Mouse (Mus musculus): Measurements from ENCODE around the gene Slc16a1. TPM values are rescaled to one million over a fixed set of nuclear protein-coding genes. Genes with fewer than 3 reads are reported as not detected.
A peak's percentile ranks its signal among the peaks of the same experiment; 100 is the strongest.

Slc16a1 gene
- polyA plus RNA-seq, 1 experiment from 2014 or later: 31.9 TPM

DNA sequence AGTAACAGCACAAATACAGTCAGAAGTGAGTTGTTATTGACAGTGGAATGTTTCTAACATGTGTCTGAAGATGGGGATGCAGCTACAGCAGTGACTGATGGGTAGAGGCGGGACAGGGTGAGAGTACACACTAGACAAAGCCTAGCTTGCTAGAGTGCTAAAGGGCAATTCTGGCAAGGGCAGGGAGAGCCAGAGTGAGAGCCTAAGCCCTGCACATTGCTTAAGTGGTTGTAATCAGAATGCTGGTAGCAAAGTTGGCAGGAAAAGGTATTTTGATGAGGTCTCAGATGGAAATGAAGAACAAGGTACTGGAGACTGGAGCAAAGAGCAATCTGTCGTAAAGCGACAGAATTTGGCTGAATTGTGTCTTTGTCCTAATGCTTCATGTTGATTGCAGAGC, 26.5 kb upstream of the Slc16a1 start:
- no peak overlapping the region for H3K4me2 ChIP-seq
- DNase-seq (ENCODE audit: low spot score, missing footprints) (peak; percentile 64), ATAC-seq (ENCODE audit: low FRiP score) (no peak)
- H3K9ac ChIP-seq (ENCODE audit: low read length): no peak overlapping the region
- H3K4me3 ChIP-seq (ENCODE audit: low read depth, low read length): no peak overlapping the region
- H3K9me3 ChIP-seq (ENCODE audit: control insufficient read depth, low read length): no peaks in the 10 kb centered on the region
- no peaks in the 10 kb centered on the region for H3K4me1 ChIP-seq (ENCODE audit: control insufficient read depth, insufficient read depth, low read length)
- no peaks in the 10 kb centered on the region for H3K36me3 ChIP-seq (ENCODE audit: control insufficient read depth, insufficient read depth, low read length)
- no peaks in the 10 kb centered on the region for H3K27me3 ChIP-seq (ENCODE audit: control insufficient read depth, insufficient read depth, low read length)
- WGBS: 95% methylated on average over 3 of the region's 3 CpGs
- no peak overlapping the region for H3K27ac ChIP-seq (ENCODE audit: low read depth, low read length)

DNA sequence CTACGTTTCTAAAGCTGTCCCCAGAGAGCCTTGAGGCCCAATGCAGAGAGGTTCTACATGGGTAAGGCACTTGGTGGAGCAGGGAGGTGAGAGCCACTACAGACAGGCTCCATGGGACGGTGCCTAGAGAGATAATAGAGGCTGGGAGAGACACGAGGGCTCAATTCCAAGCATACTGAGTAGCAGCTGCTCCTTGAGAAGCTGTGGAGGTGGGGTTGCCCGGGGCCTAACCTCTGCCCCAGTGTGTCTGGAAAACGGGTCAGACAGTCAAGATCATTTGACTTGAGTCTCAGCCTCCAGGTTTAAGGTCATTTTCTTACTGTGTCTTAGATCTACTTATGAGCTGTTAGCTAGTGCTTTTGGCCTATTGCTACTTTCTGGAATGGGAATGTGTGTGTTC, 25.4 kb upstream of the Slc16a1 start:
- Histone ChIP-seq H3K36me3 (ENCODE audit: control insufficient read depth, insufficient read depth, low read length) (no peaks in the 10 kb centered on the region), H3K27me3 (ENCODE audit: control insufficient read depth, insufficient read depth, low read length) (no peaks in the 10 kb centered on the region), H3K4me2 (no peak overlapping the region), H3K4me1 (ENCODE audit: control insufficient read depth, insufficient read depth, low read length) (no peaks in the 10 kb centered on the region), H3K27ac (ENCODE audit: low read depth, low read length) (no peak overlapping the region), H3K4me3 (ENCODE audit: low read depth, low read length) (no peak overlapping the region), H3K9me3 (ENCODE audit: control insufficient read depth, low read length) (no peaks in the 10 kb centered on the region), H3K9ac (ENCODE audit: low read length) (no peak overlapping the region)
- WGBS: 72% methylated on average over 5 of the region's 5 CpGs
- peak; percentile 10 for DNase-seq (ENCODE audit: low spot score, missing footprints)
- no peak for ATAC-seq (ENCODE audit: low FRiP score)

DNA sequence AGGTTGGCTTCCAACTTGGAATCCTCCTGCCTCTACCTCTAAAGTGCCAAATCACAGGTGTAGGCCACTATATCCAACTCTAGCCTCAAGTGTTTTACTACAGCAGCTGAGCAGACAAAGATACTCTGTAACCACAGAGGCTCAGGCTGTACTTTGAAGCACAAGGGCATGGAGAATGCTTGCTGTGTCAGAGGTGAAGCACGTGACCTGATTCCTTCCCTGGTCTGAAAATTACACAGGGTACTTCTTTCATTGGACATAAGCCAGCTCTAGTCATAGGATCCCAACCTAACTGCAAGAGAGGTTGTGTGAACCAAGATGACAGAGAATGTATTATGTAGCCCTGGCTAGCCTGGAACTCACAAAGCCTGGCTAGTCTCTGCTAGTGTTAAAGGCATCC, 24.4 kb upstream of the Slc16a1 start:
- 83% methylated on average over 1 of the region's 1 CpGs for WGBS
- Histone ChIP-seq H3K9ac (ENCODE audit: low read length) (no peak overlapping the region), H3K27me3 (ENCODE audit: control insufficient read depth, insufficient read depth, low read length) (no peaks in the 10 kb centered on the region), H3K4me3 (ENCODE audit: low read depth, low read length) (no peak overlapping the region), H3K4me1 (ENCODE audit: control insufficient read depth, insufficient read depth, low read length) (no peaks in the 10 kb centered on the region), H3K4me2 (no peak overlapping the region), H3K27ac (ENCODE audit: low read depth, low read length) (no peak overlapping the region), H3K9me3 (ENCODE audit: control insufficient read depth, low read length) (no peaks in the 10 kb centered on the region), H3K36me3 (ENCODE audit: control insufficient read depth, insufficient read depth, low read length) (no peaks in the 10 kb centered on the region)
- DNase-seq (ENCODE audit: low spot score, missing footprints): peak; percentile 21
- no peak for ATAC-seq (ENCODE audit: low FRiP score)

GRCm38 (mm10) chr3:104615216-104615615, 23.3 kb upstream of the Slc16a1 start:
- Histone ChIP-seq H3K4me1 (ENCODE audit: control insufficient read depth, insufficient read depth, low read length) (no peaks in the 10 kb centered on the region), H3K27me3 (ENCODE audit: control insufficient read depth, insufficient read depth, low read length) (no peaks in the 10 kb centered on the region), H3K4me2 (no peak overlapping the region), H3K9ac (ENCODE audit: low read length) (no peak overlapping the region), H3K4me3 (ENCODE audit: low read depth, low read length) (no peak overlapping the region), H3K27ac (ENCODE audit: low read depth, low read length) (no peak overlapping the region), H3K9me3 (ENCODE audit: control insufficient read depth, low read length) (no peaks in the 10 kb centered on the region), H3K36me3 (ENCODE audit: control insufficient read depth, insufficient read depth, low read length) (no peaks in the 10 kb centered on the region)
- no peak for DNase-seq (ENCODE audit: low spot score, missing footprints)
- WGBS: 75% methylated on average over 2 of the region's 2 CpGs
- ATAC-seq (ENCODE audit: low FRiP score): no peak

DNA sequence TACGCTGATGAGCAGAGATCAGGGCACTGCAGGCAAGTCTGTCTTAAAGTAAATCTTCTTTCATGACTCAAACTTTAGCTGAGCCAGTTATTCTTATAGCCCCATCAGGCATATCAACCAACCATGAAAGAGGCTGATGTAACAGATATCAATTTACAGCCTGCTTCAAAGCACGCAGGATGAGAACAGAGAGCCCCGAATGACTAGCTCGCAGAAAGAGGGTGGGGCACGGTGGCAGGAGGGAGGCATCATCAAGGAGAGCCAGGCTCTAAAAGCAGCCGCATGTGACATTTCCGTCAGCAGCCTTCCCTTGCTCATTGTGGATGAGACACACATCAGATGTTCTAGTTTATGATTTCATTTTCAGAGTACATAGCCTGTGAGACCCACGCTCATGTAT, 22.3 kb upstream of the Slc16a1 start:
- Histone ChIP-seq H3K36me3 (ENCODE audit: control insufficient read depth, insufficient read depth, low read length) (no peaks in the 10 kb centered on the region), H3K4me3 (ENCODE audit: low read depth, low read length) (no peak overlapping the region), H3K27me3 (ENCODE audit: control insufficient read depth, insufficient read depth, low read length) (no peaks in the 10 kb centered on the region), H3K27ac (ENCODE audit: low read depth, low read length) (no peak overlapping the region), H3K9me3 (ENCODE audit: control insufficient read depth, low read length) (no peaks in the 10 kb centered on the region), H3K9ac (ENCODE audit: low read length) (no peak overlapping the region), H3K4me1 (ENCODE audit: control insufficient read depth, insufficient read depth, low read length) (no peaks in the 10 kb centered on the region), H3K4me2 (no peak overlapping the region)
- WGBS: 64% methylated on average over 8 of the region's 8 CpGs
- peak; percentile 26 for DNase-seq (ENCODE audit: low spot score, missing footprints)
- no peak for ATAC-seq (ENCODE audit: low FRiP score)

DNA sequence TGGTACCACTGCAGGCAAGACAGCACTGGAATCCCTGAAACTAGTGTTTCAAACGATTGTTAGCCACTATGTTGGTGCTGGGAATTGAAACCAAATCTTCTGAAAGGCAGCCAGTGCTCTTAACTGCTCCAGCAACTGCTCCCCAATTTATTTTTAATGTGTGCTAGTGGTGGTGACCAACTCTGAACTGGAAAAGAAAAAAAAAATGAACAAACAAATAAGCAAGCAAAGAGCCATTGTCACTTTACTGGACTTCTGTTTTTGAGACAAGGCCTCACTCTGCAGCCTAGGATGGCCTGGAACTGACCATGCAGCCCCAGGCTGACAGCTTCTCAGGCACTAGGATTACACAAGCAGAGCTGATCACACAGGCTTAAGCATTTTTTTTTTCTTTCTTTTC, 16.6 kb upstream of the Slc16a1 start:
- Histone ChIP-seq H3K9me3 (ENCODE audit: control insufficient read depth, low read length) (no peaks in the 10 kb centered on the region), H3K9ac (ENCODE audit: low read length) (no peak overlapping the region), H3K4me1 (ENCODE audit: control insufficient read depth, insufficient read depth, low read length) (no peaks in the 10 kb centered on the region), H3K27me3 (ENCODE audit: control insufficient read depth, insufficient read depth, low read length) (no peaks in the 10 kb centered on the region), H3K36me3 (ENCODE audit: control insufficient read depth, insufficient read depth, low read length) (no peaks in the 10 kb centered on the region), H3K4me2 (no peak overlapping the region), H3K27ac (ENCODE audit: low read depth, low read length) (no peak overlapping the region), H3K4me3 (ENCODE audit: low read depth, low read length) (no peak overlapping the region)
- DNase-seq (ENCODE audit: low spot score, missing footprints): no peak
- ATAC-seq (ENCODE audit: low FRiP score): no peak
- WGBS: 57% methylated on average over 1 of the region's 1 CpGs

GRCm38 (mm10) chr3:104629810-104630209, 8.7 kb upstream of the Slc16a1 start:
- ATAC-seq (ENCODE audit: low FRiP score): 0 out of 2 replicates have a peak, but pooled peaks have one; percentile 30
- no peak overlapping the region for H3K4me3 ChIP-seq (ENCODE audit: low read depth, low read length)
- 29% methylated on average over 2 of the region's 2 CpGs for WGBS

GRCm38 (mm10) chr3:104630941-104631340, 7.5 kb upstream of the Slc16a1 start:
- H3K4me2 ChIP-seq: no peak overlapping the region
- no peaks in the 10 kb centered on the region for H3K4me1 ChIP-seq (ENCODE audit: control insufficient read depth, insufficient read depth, low read length)
- no peaks in the 10 kb centered on the region for H3K9me3 ChIP-seq (ENCODE audit: control insufficient read depth, low read length)
- H3K9ac ChIP-seq (ENCODE audit: low read length): no peak overlapping the region
- no peak overlapping the region for H3K27ac ChIP-seq (ENCODE audit: low read depth, low read length)
- no peak overlapping the region for H3K4me3 ChIP-seq (ENCODE audit: low read depth, low read length)
- H3K36me3 ChIP-seq (ENCODE audit: control insufficient read depth, insufficient read depth, low read length): no peaks in the 10 kb centered on the region
- WGBS: 94% methylated on average over 2 of the region's 2 CpGs
- ATAC-seq (ENCODE audit: low FRiP score): no peak
- DNase-seq (ENCODE audit: low spot score, missing footprints): no peak
- H3K27me3 ChIP-seq (ENCODE audit: control insufficient read depth, insufficient read depth, low read length): no peaks in the 10 kb centered on the region

More at GRCm38 (mm10) chr3:104629810-104630209, 8.7 kb upstream of the Slc16a1 start:
- Histone ChIP-seq H3K27me3 (ENCODE audit: control insufficient read depth, insufficient read depth, low read length) (no peaks in the 10 kb centered on the region), H3K27ac (ENCODE audit: low read depth, low read length) (no peak overlapping the region), H3K36me3 (ENCODE audit: control insufficient read depth, insufficient read depth, low read length) (no peaks in the 10 kb centered on the region), H3K4me2 (no peak overlapping the region), H3K4me1 (ENCODE audit: control insufficient read depth, insufficient read depth, low read length) (no peaks in the 10 kb centered on the region), H3K9me3 (ENCODE audit: control insufficient read depth, low read length) (no peaks in the 10 kb centered on the region), H3K9ac (ENCODE audit: low read length) (no peak overlapping the region)
- no peak for DNase-seq (ENCODE audit: low spot score, missing footprints)

DNA sequence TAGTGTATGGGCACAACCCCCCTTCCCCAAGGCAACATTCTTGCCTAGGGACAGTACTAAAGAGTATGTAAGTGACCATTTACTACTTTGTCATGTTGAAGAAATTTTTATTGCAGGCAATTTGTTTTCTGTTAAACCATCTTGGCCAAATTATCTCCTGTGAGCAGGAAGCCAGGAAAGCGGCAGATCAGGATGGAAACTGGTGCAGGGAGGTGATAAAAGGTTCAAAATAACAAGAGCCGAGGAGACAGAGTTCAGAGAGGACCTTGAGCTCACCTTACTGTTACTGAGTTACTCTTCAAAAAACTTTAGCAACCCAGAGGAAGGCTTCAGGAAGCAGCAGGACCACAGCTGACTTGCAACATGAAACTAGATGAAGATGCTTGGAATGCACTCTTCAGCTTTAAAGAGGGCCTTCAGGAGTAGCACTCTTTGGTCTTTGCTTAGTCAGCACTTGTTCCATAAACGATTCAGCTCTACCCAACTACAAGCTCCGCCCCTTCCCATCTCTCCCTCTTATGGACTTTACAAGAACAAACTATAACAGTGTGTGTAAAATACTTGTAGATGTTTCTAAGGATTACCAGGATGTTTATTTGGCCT, 5.8 kb upstream of the Slc16a1 start:
- no peak overlapping the region for H3K4me2 ChIP-seq
- no peak for ATAC-seq (ENCODE audit: low FRiP score)
- peaks cover 1% of the 10 kb centered on the region; the same call in 1 of the 2 replicates for H3K4me1 ChIP-seq (ENCODE audit: control insufficient read depth, insufficient read depth, low read length)
- H3K4me3 ChIP-seq (ENCODE audit: low read depth, low read length): no peak overlapping the region
- no peaks in the 10 kb centered on the region for H3K36me3 ChIP-seq (ENCODE audit: control insufficient read depth, insufficient read depth, low read length)
- no peak overlapping the region for H3K9ac ChIP-seq (ENCODE audit: low read length)
- no peak for DNase-seq (ENCODE audit: low spot score, missing footprints)
- no peaks in the 10 kb centered on the region for H3K9me3 ChIP-seq (ENCODE audit: control insufficient read depth, low read length)
- no peaks in the 10 kb centered on the region for H3K27me3 ChIP-seq (ENCODE audit: control insufficient read depth, insufficient read depth, low read length)
- no peak overlapping the region for H3K27ac ChIP-seq (ENCODE audit: low read depth, low read length)
- WGBS: 80% methylated on average over 4 of the region's 4 CpGs
